Mouse (Mus musculus): ENCODE data around the gene Tuba1a.
"Not testable (repeated sequence)": the region's sequence is repeated elsewhere in the genome, so short reads cannot be mapped to it uniquely, and the experiment has no call there.

Gene Tuba1a

GRCm38 (mm10) chr15:98985240-98985981 lies 31.9 kb upstream of the Tuba1a start:
- DNase-seq: peak; percentile 100

GRCm38 (mm10) chr15:98984681-98985080 lies 31.2 kb upstream of the Tuba1a start:
- peak; percentile 88 for DNase-seq

- DNase-seq: peak; percentile 88
Observed at GRCm38 (mm10) chr15:98983431-98984081, 30.1 kb upstream of the Tuba1a start.

- peak; percentile 91 for DNase-seq
Observed at GRCm38 (mm10) chr15:98982100-98982499, 28.6 kb upstream of the Tuba1a start.

GRCm38 (mm10) chr15:98980012-98980614 lies 26.6 kb upstream of the Tuba1a start:
- peak; percentile 80 for DNase-seq

GRCm38 (mm10) chr15:98978409-98979172 lies 25.1 kb upstream of the Tuba1a start:
- peak; percentile 77 for DNase-seq

GRCm38 (mm10) chr15:98977759-98978408 lies 24.4 kb upstream of the Tuba1a start:
- peak; percentile 98 for DNase-seq

- peak; percentile 89 for DNase-seq
Observed at GRCm38 (mm10) chr15:98976763-98977758, 23.6 kb upstream of the Tuba1a start.

GRCm38 (mm10) chr15:98973015-98973614 lies 19.6 kb upstream of the Tuba1a start:
- DNase-seq: no peak

GRCm38 (mm10) chr15:98971576-98972320 lies 18.2 kb upstream of the Tuba1a start:
- DNase-seq: not testable (repeated sequence)

- DNase-seq: no peak
Observed at GRCm38 (mm10) chr15:98971111-98971510, 17.6 kb upstream of the Tuba1a start.

GRCm38 (mm10) chr15:98969372-98970101 lies 16.0 kb upstream of the Tuba1a start:
- no peak for DNase-seq

GRCm38 (mm10) chr15:98968701-98969371 lies 15.3 kb upstream of the Tuba1a start:
- no peak for DNase-seq

- DNase-seq: no peak
Observed at GRCm38 (mm10) chr15:98959531-98959930, 6.0 kb upstream of the Tuba1a start.

GRCm38 (mm10) chr15:98958901-98959420 lies 5.5 kb upstream of the Tuba1a start:
- no peak for DNase-seq

GRCm38 (mm10) chr15:98957475-98957874 lies 4.0 kb upstream of the Tuba1a start:
- no peak for DNase-seq

- DNase-seq: no peak
Observed at GRCm38 (mm10) chr15:98956000-98956399, 2.5 kb upstream of the Tuba1a start.

GRCm38 (mm10) chr15:98955324-98955723 lies 1.8 kb upstream of the Tuba1a start:
- DNase-seq: no peak
